Mouse (Mus musculus) limb, embryonic 12.5 days (tissue): ENCODE measurements around the gene Col18a1. TPM values are rescaled to one million over a fixed set of nuclear protein-coding genes. Genes with fewer than 3 reads are reported as not detected.

Source experiments
- ATAC-seq: fragments of 200-750 bp; cut with Nextera tagmentation; 2 replicates; pipeline ENCODE4 v1.8.0; 2017; ENCODE audit warnings: low read depth, moderate TSS enrichment; ENCODE audit not compliant: insufficient number of reproducible peaks, insufficient read depth, low FRiP score, low TSS enrichment
- H3K27ac ChIP-seq: fragments of 300-500 bp; sonication (generic); 2 replicates; pipeline ENCODE4 v1.5.1; 2016; ENCODE audit warnings: mild to moderate bottlenecking, moderate library complexity
- H3K27me3 ChIP-seq: fragments of 300-500 bp; sonication (generic); 2 replicates; pipeline ENCODE4 v1.6.1; 2016; ENCODE audit warnings: mild to moderate bottlenecking, moderate library complexity
- H3K36me3 ChIP-seq: fragments of 300-500 bp; sonication (generic); 2 replicates; pipeline ENCODE4 v1.6.1; 2016; ENCODE audit warnings: mild to moderate bottlenecking, moderate library complexity
- H3K4me1 ChIP-seq: fragments of 300-500 bp; sonication (generic); replicated peaks from 2 replicates; pipeline ENCODE4 v1.6.1; 2016
- H3K4me2 ChIP-seq: fragments of 300-500 bp; sonication (generic); 2 replicates; pipeline ENCODE4 v1.6.1; 2016; ENCODE audit warnings: mild to moderate bottlenecking, moderate library complexity
- H3K4me3 ChIP-seq: fragments of 300-500 bp; sonication (generic); replicated peaks from 2 replicates; pipeline ENCODE4 v1.5.1; 2016; ENCODE audit warnings: mild to moderate bottlenecking
- H3K9ac ChIP-seq: fragments of 300-500 bp; sonication (generic); replicated peaks from 2 replicates; pipeline ENCODE4 v1.6.1; 2016; ENCODE audit warnings: mild to moderate bottlenecking, moderate library complexity
- H3K9me3 ChIP-seq: fragments of 300-500 bp; sonication (generic); 2 replicates; pipeline ENCODE4 v1.6.1; 2016; ENCODE audit warnings: mild to moderate bottlenecking, moderate library complexity
- WGBS: fragments of 180-500 bp; shearing (Covaris S2); methylation state at CpG from one replicate; pipeline ENCODE4 v1.1.7; 2016; 5-methylcytosine and 5-hydroxymethylcytosine counted together
- polyA plus RNA-seq: library from polyadenylated mRNA; unstranded; fragments of >200 nt; fragmentation: Nextera tagmentation; extraction: Ambion mirVana; gene quantifications from 2 replicates; pipeline ENCODE4 v1.2.1, GENCODE M21; 2016

The Col18a1 gene
- polyA plus RNA-seq, 1 experiment from 2014 or later, result 104 TPM

GRCm38 (mm10) chr10:77028782-77029296 lies 137.5 kb downstream of the Col18a1 start:
- ATAC-seq, result no peak

GRCm38 (mm10) chr10:77026944-77027343 lies 139.4 kb downstream of the Col18a1 start:
- Histone ChIP-seq H3K4me3 (no peak overlapping the region), H3K27me3 (peaks cover 12% of the 10 kb centered on the region), H3K9ac (no peak overlapping the region), H3K9me3 (no peaks in the 10 kb centered on the region), H3K27ac (no peak overlapping the region), H3K36me3 (no peaks in the 10 kb centered on the region), H3K4me1 (peaks cover under 1% of the 10 kb centered on the region), H3K4me2 (no peak overlapping the region)
- 71% methylated on average over 3 of the region's 3 CpGs for WGBS
- no peak for ATAC-seq

More at GRCm38 (mm10) chr10:77028782-77029296, 137.5 kb downstream of the Col18a1 start:
- H3K27ac ChIP-seq, result no peak overlapping the region
- peaks cover 8% of the 10 kb centered on the region for H3K4me1 ChIP-seq
- H3K4me3 ChIP-seq, result no peak overlapping the region
- 72% methylated on average over 6 of the region's 6 CpGs for WGBS
- H3K9me3 ChIP-seq, result no peaks in the 10 kb centered on the region
- no peak overlapping the region for H3K9ac ChIP-seq
- no peak overlapping the region for H3K4me2 ChIP-seq
- H3K36me3 ChIP-seq, result no peaks in the 10 kb centered on the region
- H3K27me3 ChIP-seq, result peaks cover 12% of the 10 kb centered on the region

DNA sequence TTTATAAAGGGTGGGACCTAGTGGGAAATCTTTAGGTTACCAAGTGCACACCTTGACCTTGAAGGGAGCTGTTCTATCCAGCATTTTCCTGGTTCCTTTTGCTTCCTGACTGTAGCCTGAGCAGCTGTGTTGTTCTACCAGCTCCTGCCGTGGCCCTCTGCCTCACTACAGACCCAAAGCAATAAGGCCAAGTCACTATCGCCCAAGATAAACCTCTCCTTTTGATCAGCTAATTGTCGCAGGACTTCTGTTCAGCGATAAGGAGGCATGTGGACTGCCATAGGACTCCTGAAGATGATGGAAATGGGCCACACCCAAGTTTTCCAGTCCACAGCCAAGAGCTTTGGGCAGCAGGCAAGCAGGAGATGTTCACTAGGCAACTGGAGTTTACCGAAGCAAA lies 142.1 kb downstream of the Col18a1 start:
- Histone ChIP-seq H3K9me3 (no peaks in the 10 kb centered on the region), H3K4me3 (no peak overlapping the region), H3K27ac (no peak overlapping the region), H3K4me2 (no peak overlapping the region), H3K36me3 (no peaks in the 10 kb centered on the region), H3K4me1 (no peaks in the 10 kb centered on the region), H3K27me3 (0 out of 2 replicates have a peak, but pooled peaks cover 3% of the 10 kb centered on the region), H3K9ac (no peak overlapping the region)
- WGBS, result 78% methylated on average over 5 of the region's 5 CpGs
- ATAC-seq, result no peak

GRCm38 (mm10) chr10:77022301-77023130 lies 143.8 kb downstream of the Col18a1 start:
- Histone ChIP-seq H3K9ac (no peak overlapping the region), H3K4me3 (no peak overlapping the region), H3K27me3 (0 out of 2 replicates have a peak, but pooled peaks cover 3% of the 10 kb centered on the region), H3K36me3 (no peaks in the 10 kb centered on the region), H3K4me1 (no peaks in the 10 kb centered on the region; the same call in 1 of the 2 replicates), H3K9me3 (no peaks in the 10 kb centered on the region), H3K27ac (no peak overlapping the region), H3K4me2 (no peak overlapping the region)
- 81% methylated on average over 13 of the region's 13 CpGs for WGBS
- no peak for ATAC-seq

DNA sequence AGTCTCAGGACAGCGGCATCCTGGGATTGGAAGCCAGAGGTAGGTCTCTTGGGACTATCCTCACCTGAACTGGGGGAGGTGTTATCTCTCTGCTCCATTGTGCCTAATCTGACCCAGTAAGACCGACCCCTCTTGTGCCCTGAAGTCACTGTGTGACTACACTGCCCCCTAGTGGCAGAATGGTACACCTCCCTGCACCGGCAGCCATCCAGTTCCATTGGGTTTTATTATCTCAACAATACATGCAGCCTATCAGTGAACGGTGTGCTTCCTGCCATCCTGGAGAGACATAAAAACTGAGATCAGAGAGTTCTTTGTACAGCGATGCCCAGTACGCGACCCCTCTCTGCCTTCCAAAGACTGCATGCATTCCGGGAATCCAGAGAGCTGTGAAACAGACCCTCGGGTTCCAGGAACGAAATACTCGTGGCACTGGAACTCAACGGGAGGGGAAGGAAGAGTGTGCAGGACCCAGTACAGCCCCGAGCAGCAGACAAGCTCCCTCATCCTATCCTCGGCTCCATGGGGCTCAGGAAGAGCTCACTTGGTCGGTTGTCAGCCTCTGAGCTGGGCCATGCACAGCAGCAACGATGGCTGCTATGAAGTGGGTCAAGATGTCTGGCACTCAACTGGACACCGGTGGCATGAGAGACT lies 144.8 kb downstream of the Col18a1 start:
- H3K9me3 ChIP-seq, result no peaks in the 10 kb centered on the region
- H3K27me3 ChIP-seq, result 0 out of 2 replicates have a peak, but pooled peaks cover 3% of the 10 kb centered on the region
- peak overlapping the region; percentile 18; the same call in 1 of the 2 replicates for H3K9ac ChIP-seq
- peak overlapping the region; percentile 43 for H3K4me2 ChIP-seq
- H3K4me3 ChIP-seq, result 0 out of 2 replicates have a peak overlapping the region, but pooled peaks have one; percentile 8
- peak; percentile 77 for ATAC-seq
- 34% methylated on average over 17 of the region's 17 CpGs for WGBS
- H3K4me1 ChIP-seq, result peaks cover 5% of the 10 kb centered on the region; the same call in 1 of the 2 replicates
- no peaks in the 10 kb centered on the region for H3K36me3 ChIP-seq
- H3K27ac ChIP-seq, result no peak overlapping the region

- H3K9ac ChIP-seq, result no peak overlapping the region
- peaks cover 9% of the 10 kb centered on the region; the same call in 1 of the 2 replicates for H3K4me1 ChIP-seq
- 67% methylated on average over 9 of the region's 9 CpGs for WGBS
- no peak for ATAC-seq
- H3K4me3 ChIP-seq, result no peak overlapping the region
- no peaks in the 10 kb centered on the region for H3K27me3 ChIP-seq
- no peak overlapping the region for H3K27ac ChIP-seq
- peaks cover 4% of the 10 kb centered on the region; the same call in 1 of the 2 replicates for H3K9me3 ChIP-seq
- no peaks in the 10 kb centered on the region for H3K36me3 ChIP-seq
- no peak overlapping the region for H3K4me2 ChIP-seq
Measured at GRCm38 (mm10) chr10:77017662-77018061, 148.7 kb downstream of the Col18a1 start.

GRCm38 (mm10) chr10:77017061-77017460 lies 149.3 kb downstream of the Col18a1 start:
- 75% methylated on average over 2 of the region's 2 CpGs for WGBS
- Histone ChIP-seq H3K4me2 (no peak overlapping the region), H3K4me3 (no peak overlapping the region), H3K27ac (no peak overlapping the region), H3K4me1 (peaks cover 9% of the 10 kb centered on the region; the same call in 1 of the 2 replicates), H3K9ac (no peak overlapping the region), H3K9me3 (peaks cover 4% of the 10 kb centered on the region; the same call in 1 of the 2 replicates), H3K27me3 (no peaks in the 10 kb centered on the region), H3K36me3 (no peaks in the 10 kb centered on the region)
- ATAC-seq, result no peak

DNA sequence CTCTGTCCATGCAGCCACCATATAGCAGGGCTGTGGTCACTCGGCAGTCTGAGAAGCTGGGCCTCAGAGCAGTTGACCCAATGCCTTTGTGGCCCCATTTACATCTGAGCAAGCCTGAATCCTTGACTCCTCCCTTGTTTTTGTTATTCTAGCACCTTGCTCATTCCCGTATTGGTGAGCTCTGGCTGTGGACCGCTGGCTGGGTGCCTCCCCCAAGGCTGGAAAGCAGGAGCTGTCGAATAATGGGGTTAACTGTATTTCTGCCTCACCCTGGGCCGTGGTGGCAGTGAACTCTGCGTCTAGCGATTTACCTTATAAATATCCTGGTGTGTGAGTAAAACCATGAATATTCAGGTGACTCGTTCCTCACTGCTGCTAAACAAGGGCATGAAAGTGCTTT lies 149.8 kb downstream of the Col18a1 start:
- no peak overlapping the region for H3K9ac ChIP-seq
- no peaks in the 10 kb centered on the region for H3K36me3 ChIP-seq
- WGBS, result 42% methylated on average over 8 of the region's 8 CpGs
- no peak for ATAC-seq
- no peak overlapping the region for H3K4me2 ChIP-seq
- peaks cover 9% of the 10 kb centered on the region; the same call in 1 of the 2 replicates for H3K4me1 ChIP-seq
- no peak overlapping the region for H3K27ac ChIP-seq
- H3K4me3 ChIP-seq, result no peak overlapping the region
- no peaks in the 10 kb centered on the region for H3K27me3 ChIP-seq
- H3K9me3 ChIP-seq, result peaks cover 4% of the 10 kb centered on the region; the same call in 1 of the 2 replicates

DNA sequence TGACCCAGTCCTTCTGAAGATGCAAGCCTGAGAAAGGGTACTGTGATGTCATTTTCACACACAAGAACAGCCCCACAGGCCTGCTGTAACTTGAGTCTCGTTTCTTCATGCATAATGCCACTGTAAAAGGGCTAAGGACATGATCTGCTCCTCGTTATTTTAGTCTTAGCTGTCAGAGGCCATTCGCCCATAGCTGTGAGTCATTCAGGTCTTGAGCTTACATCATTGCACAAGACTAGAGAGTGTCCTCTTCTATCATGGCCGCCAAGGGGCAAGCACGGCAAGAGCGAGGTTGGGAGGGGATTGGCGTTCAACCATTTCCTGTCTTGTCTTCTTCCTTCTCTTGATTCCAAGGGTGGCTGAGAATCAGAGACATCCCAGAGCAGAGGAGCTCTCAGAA lies 150.3 kb downstream of the Col18a1 start:
- no peak overlapping the region for H3K4me2 ChIP-seq
- no peak overlapping the region for H3K27ac ChIP-seq
- no peak for ATAC-seq
- no peaks in the 10 kb centered on the region for H3K36me3 ChIP-seq
- no peaks in the 10 kb centered on the region for H3K27me3 ChIP-seq
- H3K9ac ChIP-seq, result no peak overlapping the region
- peaks cover 4% of the 10 kb centered on the region; the same call in 1 of the 2 replicates for H3K9me3 ChIP-seq
- WGBS, result 73% methylated on average over 7 of the region's 7 CpGs
- peaks cover 9% of the 10 kb centered on the region; the same call in 1 of the 2 replicates for H3K4me1 ChIP-seq
- no peak overlapping the region for H3K4me3 ChIP-seq

GRCm38 (mm10) chr10:77011681-77012080 lies 154.7 kb downstream of the Col18a1 start:
- Histone ChIP-seq H3K36me3 (no peaks in the 10 kb centered on the region), H3K4me3 (no peak overlapping the region), H3K9ac (no peak overlapping the region), H3K9me3 (peaks cover 4% of the 10 kb centered on the region; the same call in 1 of the 2 replicates), H3K27me3 (no peaks in the 10 kb centered on the region), H3K4me1 (peaks cover 21% of the 10 kb centered on the region), H3K27ac (no peak overlapping the region), H3K4me2 (no peak overlapping the region)
- WGBS, result 85% methylated on average over 4 of the region's 4 CpGs
- ATAC-seq, result no peak

- Histone ChIP-seq H3K4me2 (no peak overlapping the region), H3K9ac (no peak overlapping the region), H3K4me1 (peaks cover 28% of the 10 kb centered on the region), H3K4me3 (no peak overlapping the region), H3K9me3 (no peaks in the 10 kb centered on the region), H3K36me3 (no peaks in the 10 kb centered on the region), H3K27ac (no peak overlapping the region), H3K27me3 (no peaks in the 10 kb centered on the region)
- ATAC-seq, result no peak
- 77% methylated on average over 3 of the region's 3 CpGs for WGBS
Measured at GRCm38 (mm10) chr10:77008698-77009097, 157.7 kb downstream of the Col18a1 start.
